Mouse (Mus musculus) frontal cortex, postnatal 36 days (tissue): ENCODE results near the gene Rasl11b.

ENCODE experiments used
- DNase-seq, 2 experiments: peaks; one replicate each; pipeline ENCODE4 v3.0.0; 2022; ENCODE audit warnings: low spot score in 2 of 2

The Rasl11b gene

GRCm38 (mm10) chr5:74194841-74195613, at the start of gene Rasl11b:
Rasl11b (plus strand) TSS chr5:74195286.
- DNase-seq = peak; percentile 94

GRCm38 (mm10) chr5:74147631-74148030, 47.5 kb upstream of the Rasl11b start:
- no peak for DNase-seq

GRCm38 (mm10) chr5:74149975-74150374, 45.1 kb upstream of the Rasl11b start:
- DNase-seq = no peak

- no peak for DNase-seq
Measured at GRCm38 (mm10) chr5:74151774-74152173, 43.3 kb upstream of the Rasl11b start.

- DNase-seq = no peak
Measured at GRCm38 (mm10) chr5:74155860-74156351, 39.2 kb upstream of the Rasl11b start.

- DNase-seq = no peak
Measured at GRCm38 (mm10) chr5:74158929-74159632, 36.0 kb upstream of the Rasl11b start.

GRCm38 (mm10) chr5:74159906-74160305, 35.2 kb upstream of the Rasl11b start:
- DNase-seq = no peak

GRCm38 (mm10) chr5:74160349-74160748, 34.7 kb upstream of the Rasl11b start:
- no peak for DNase-seq

- no peak for DNase-seq
Measured at GRCm38 (mm10) chr5:74161297-74161926, 33.7 kb upstream of the Rasl11b start.

- no peak for DNase-seq
Measured at GRCm38 (mm10) chr5:74162013-74162412, 33.1 kb upstream of the Rasl11b start.

GRCm38 (mm10) chr5:74163141-74163540, 31.9 kb upstream of the Rasl11b start:
- no peak for DNase-seq

- DNase-seq = no peak
Measured at GRCm38 (mm10) chr5:74164547-74164946, 30.5 kb upstream of the Rasl11b start.

- no peak for DNase-seq
Measured at GRCm38 (mm10) chr5:74166642-74167041, 28.4 kb upstream of the Rasl11b start.

GRCm38 (mm10) chr5:74168085-74168484, 27.0 kb upstream of the Rasl11b start:
- no peak for DNase-seq

- no peak for DNase-seq
Measured at GRCm38 (mm10) chr5:74171768-74172167, 23.3 kb upstream of the Rasl11b start.

GRCm38 (mm10) chr5:74172208-74172607, 22.9 kb upstream of the Rasl11b start:
- no peak for DNase-seq

- no peak for DNase-seq
Measured at GRCm38 (mm10) chr5:74173162-74173844, 21.8 kb upstream of the Rasl11b start.

GRCm38 (mm10) chr5:74175526-74176270, 19.4 kb upstream of the Rasl11b start:
- DNase-seq = no peak

- DNase-seq = no peak
Measured at GRCm38 (mm10) chr5:74180216-74180615, 14.9 kb upstream of the Rasl11b start.

GRCm38 (mm10) chr5:74183118-74183517, 12.0 kb upstream of the Rasl11b start:
- DNase-seq = no peak

- no peak for DNase-seq
Measured at GRCm38 (mm10) chr5:74184607-74185006, 10.5 kb upstream of the Rasl11b start.
